Comparison of ENCODE assay signal across 8 mouse cellular contexts in the genomic region with DNA sequence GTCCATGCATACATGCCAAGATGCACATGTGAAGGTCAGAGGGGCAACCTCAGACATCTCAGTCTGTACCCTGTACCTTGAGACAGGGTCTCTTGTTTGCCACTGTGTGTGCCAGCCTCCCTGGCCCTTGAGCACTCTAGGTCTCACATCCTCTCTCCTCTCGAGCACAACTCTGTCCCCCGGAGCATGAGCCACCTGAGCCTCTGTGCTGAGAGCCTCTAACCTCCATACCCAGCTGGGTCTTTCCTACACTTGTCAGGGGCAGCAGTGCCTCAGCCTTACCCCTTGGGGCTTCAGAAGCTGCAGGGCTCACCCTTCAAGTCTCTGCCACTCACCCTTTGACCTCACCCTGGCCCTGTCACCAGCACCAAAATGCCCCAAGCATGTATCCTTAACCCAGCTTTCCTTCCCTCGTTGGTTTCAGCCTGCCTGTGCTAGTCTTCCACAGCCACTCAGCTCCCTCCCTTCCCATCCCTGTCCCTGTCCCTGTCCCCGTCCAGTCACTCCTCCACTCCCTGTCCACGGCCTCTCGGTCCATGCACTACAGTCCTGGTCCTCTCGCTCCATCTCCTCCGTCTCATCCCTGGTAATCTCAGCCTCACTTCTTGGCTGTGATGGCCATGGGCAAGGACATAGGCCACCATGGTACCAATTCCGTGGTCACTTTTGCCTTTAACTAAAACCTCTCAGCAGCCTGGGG. TPM values are rescaled to one million over a fixed set of nuclear protein-coding genes. Genes with fewer than 3 reads are reported as not detected.
DNase-seq lines count a peak whose midpoint lies in the region; ATAC-seq and TF ChIP-seq lines count a peak whose summit lies in the region.

No protein-coding gene starts in this region.

- no peak for TF ChIP-seq CTCF in gastrocnemius, adult 2 months (IDR thresholded peaks at IDR 0.05)
- no peak for TF ChIP-seq CTCF in liver, adult 2 months (IDR thresholded peaks at IDR 0.05; ENCODE audit: low read depth, low read length)

- H3K4me1 ChIP-seq in midbrain, embryonic 12.5 days, result peaks cover 33% of the 10 kb centered on the region
- peaks cover 27% of the 10 kb centered on the region for H3K4me1 ChIP-seq in midbrain, embryonic 15.5 days
- peaks cover 37% of the 10 kb centered on the region for H3K4me1 ChIP-seq in liver, adult 2 months (ENCODE audit: control insufficient read depth, insufficient read depth, low read length)
- peaks cover 33% of the 10 kb centered on the region for H3K4me1 ChIP-seq in stomach, embryonic 15.5 days

- peak overlapping the region; percentile 79 for H3K4me3 ChIP-seq in gastrocnemius, adult 2 months
- H3K4me3 ChIP-seq in midbrain, embryonic 12.5 days, result no peak overlapping the region
- H3K4me3 ChIP-seq in midbrain, embryonic 15.5 days, result no peak overlapping the region
- H3K4me3 ChIP-seq in liver, adult 2 months (ENCODE audit: insufficient read depth, low read depth, low read length), result no peak overlapping the region
- peak overlapping the region; percentile 62; the same call in 1 of the 2 replicates for H3K4me3 ChIP-seq in stomach, embryonic 15.5 days (replicated peaks)

- WGBS in midbrain, embryonic 12.5 days, result 84% methylated on average over 9 of the region's 9 CpGs
- WGBS in midbrain, embryonic 15.5 days, result 82% methylated on average over 9 of the region's 9 CpGs
- 81% methylated on average over 9 of the region's 9 CpGs for WGBS in liver, adult 2 months
- 75% methylated on average over 9 of the region's 9 CpGs for WGBS in stomach, embryonic 15.5 days

- no peaks in the 10 kb centered on the region for H3K9me3 ChIP-seq in midbrain, embryonic 12.5 days
- no peaks in the 10 kb centered on the region for H3K9me3 ChIP-seq in midbrain, embryonic 15.5 days
- H3K9me3 ChIP-seq in stomach, embryonic 15.5 days, result no peaks in the 10 kb centered on the region

- intact Hi-C loops in gastrocnemius, adult 2 months (cut with DNase I), result no loop called here

- peaks cover 8% of the 10 kb centered on the region; the same call in 1 of the 2 replicates for H3K79me2 ChIP-seq in liver, adult 2 months (ENCODE audit: control insufficient read depth, insufficient read depth, low read length)

- no peak for TF ChIP-seq POLR2A in liver, adult 2 months (IDR thresholded peaks at IDR 0.05; ENCODE audit: extremely low read depth, insufficient read depth, low read length)

- H3K27ac ChIP-seq in gastrocnemius, adult 2 months, result peak overlapping the region; percentile 99; the same call in 1 of the 2 replicates
- H3K27ac ChIP-seq in midbrain, embryonic 12.5 days (replicated peaks), result no peak overlapping the region
- H3K27ac ChIP-seq in midbrain, embryonic 15.5 days, result no peak overlapping the region
- H3K27ac ChIP-seq in liver, adult 2 months (replicated peaks; ENCODE audit: insufficient read depth, low read depth, low read length), result no peak overlapping the region
- no peak overlapping the region for H3K27ac ChIP-seq in stomach, embryonic 15.5 days

- H3K36me3 ChIP-seq in midbrain, embryonic 12.5 days, result peaks cover 36% of the 10 kb centered on the region
- peaks cover 11% of the 10 kb centered on the region; the same call in 1 of the 2 replicates for H3K36me3 ChIP-seq in midbrain, embryonic 15.5 days (replicated peaks)
- H3K36me3 ChIP-seq in liver, adult 2 months (ENCODE audit: control insufficient read depth, insufficient read depth, low read length), result peaks cover 10% of the 10 kb centered on the region; the same call in 1 of the 2 replicates
- peaks cover 27% of the 10 kb centered on the region for H3K36me3 ChIP-seq in stomach, embryonic 15.5 days

- no peak overlapping the region for H3K9ac ChIP-seq in midbrain, embryonic 12.5 days (replicated peaks)
- H3K9ac ChIP-seq in midbrain, embryonic 15.5 days, result no peak overlapping the region
- peak overlapping the region; percentile 7 for H3K9ac ChIP-seq in liver, adult 2 months (ENCODE audit: low read depth, low read length)
- no peak overlapping the region for H3K9ac ChIP-seq in stomach, embryonic 15.5 days

- peak overlapping the region; percentile 78; the same call in 1 of the 2 replicates for H3K4me2 ChIP-seq in midbrain, embryonic 12.5 days (replicated peaks)
- H3K4me2 ChIP-seq in midbrain, embryonic 15.5 days, result no peak overlapping the region
- H3K4me2 ChIP-seq in stomach, embryonic 15.5 days, result peak overlapping the region; percentile 82

- no peak for ATAC-seq in midbrain, embryonic 12.5 days (ENCODE audit: low FRiP score, low read depth)
- ATAC-seq in midbrain, embryonic 15.5 days (replicated peaks), result no peak
- no peak for ATAC-seq in stomach, embryonic 15.5 days (ENCODE audit: insufficient read depth, low FRiP score, low read depth)

- H3K27me3 ChIP-seq in midbrain, embryonic 12.5 days, result peaks cover 31% of the 10 kb centered on the region; the same call in 1 of the 2 replicates
- H3K27me3 ChIP-seq in midbrain, embryonic 15.5 days (replicated peaks), result no peaks in the 10 kb centered on the region
- no peaks in the 10 kb centered on the region for H3K27me3 ChIP-seq in liver, adult 2 months (ENCODE audit: control insufficient read depth, insufficient read depth, low read length)
- no peaks in the 10 kb centered on the region for H3K27me3 ChIP-seq in stomach, embryonic 15.5 days (replicated peaks)

- no peak for DNase-seq in gastrocnemius, adult 2 months
- DNase-seq in gastrocnemius, postnatal 25 days, result no peak
- DNase-seq in liver, adult 2 months (ENCODE audit: extremely low read depth, low read depth, low spot score), result no peak
- DNase-seq in adrenal gland, postnatal 10 days, result no peak
- DNase-seq in c-Kit-positive CD71-positive TER-119-positive erythroid progenitor cells, embryonic 14.5 days (ENCODE audit: low spot score), result no peak

RNA-seq across cellular contexts. Expression of a gene that starts 1.7 kb away (rescaled TPM):
- 1 to 10 TPM; 4.2 to 6.6 TPM for total RNA-seq in gastrocnemius, adult 2 months (2021)
- 1 to 10 TPM; 5.1 to 5.4 TPM for total RNA-seq in gastrocnemius, postnatal 25 days (2021)
- 1.3 and 1.7 TPM in 2 replicates for polyA plus RNA-seq in midbrain, embryonic 12.5 days (2016; fragmentation: Nextera tagmentation; extraction: Ambion mirVana)
- 2.7 and 3.1 TPM in 2 replicates for polyA plus RNA-seq in midbrain, embryonic 15.5 days (2015; fragmentation: Nextera tagmentation; extraction: Ambion mirVana)
- 3.9 and 5.8 TPM in 2 replicates for total RNA-seq in liver, adult 2 months (2014; rRNA removed)
- polyA plus RNA-seq in liver, adult 2 months (2012; rRNA removed), result 7.7 and 8.3 TPM in 2 replicates
- 5.7 and 6.5 TPM in 2 replicates for polyA plus RNA-seq in stomach, embryonic 15.5 days (2015; fragmentation: Nextera tagmentation; extraction: Ambion mirVana)
- 1 to 10 TPM; 6.3 to 8.1 TPM for total RNA-seq in adrenal gland, postnatal 10 days (2021)

RNA-seq across cellular contexts. Expression of a gene that starts 2.2 kb away (rescaled TPM):
- 10 to 100 TPM in 1 of 2 experiments, 1 to 10 TPM in 1; 6.0 to 12.2 TPM for total RNA-seq in gastrocnemius, adult 2 months (2021)
- 10 to 100 TPM in 1 of 2 experiments, 1 to 10 TPM in 1; 7.9 to 14.5 TPM for total RNA-seq in gastrocnemius, postnatal 25 days (2021)
- polyA plus RNA-seq in midbrain, embryonic 12.5 days (2016; fragmentation: Nextera tagmentation; extraction: Ambion mirVana), result 4.0 and 4.7 TPM in 2 replicates
- 10.5 and 12.2 TPM in 2 replicates for polyA plus RNA-seq in midbrain, embryonic 15.5 days (2015; fragmentation: Nextera tagmentation; extraction: Ambion mirVana)
- total RNA-seq in liver, adult 2 months (2014; rRNA removed), result 2.9 and 6.6 TPM in 2 replicates
- 4.2 and 4.6 TPM in 2 replicates for polyA plus RNA-seq in liver, adult 2 months (2012; rRNA removed)
- polyA plus RNA-seq in stomach, embryonic 15.5 days (2015; fragmentation: Nextera tagmentation; extraction: Ambion mirVana), result 27.6 and 30.9 TPM in 2 replicates
- 10 to 100 TPM; 23.2 to 24.5 TPM for total RNA-seq in adrenal gland, postnatal 10 days (2021)

RNA-seq across cellular contexts. Expression of a gene that starts 9.4 kb away (rescaled TPM):
- total RNA-seq in gastrocnemius, adult 2 months (2021), result 10 to 100 TPM; 47.5 to 61.5 TPM
- total RNA-seq in gastrocnemius, postnatal 25 days (2021), result 10 to 100 TPM; 48.7 to 50.8 TPM
- polyA plus RNA-seq in midbrain, embryonic 12.5 days (2016; fragmentation: Nextera tagmentation; extraction: Ambion mirVana), result 82.3 and 84.4 TPM in 2 replicates
- polyA plus RNA-seq in midbrain, embryonic 15.5 days (2015; fragmentation: Nextera tagmentation; extraction: Ambion mirVana), result 81.7 and 85.1 TPM in 2 replicates
- total RNA-seq in liver, adult 2 months (2014; rRNA removed), result 26.4 and 40.2 TPM in 2 replicates
- 63.7 and 77.7 TPM in 2 replicates for polyA plus RNA-seq in liver, adult 2 months (2012; rRNA removed)
- 94.8 and 102 TPM in 2 replicates for polyA plus RNA-seq in stomach, embryonic 15.5 days (2015; fragmentation: Nextera tagmentation; extraction: Ambion mirVana)
- 10 to 100 TPM; 86.8 to 94.1 TPM for total RNA-seq in adrenal gland, postnatal 10 days (2021)

RNA-seq across cellular contexts. Expression of a gene that starts 38.7 kb away (rescaled TPM):
- 10 to 100 TPM; 10.5 to 11.5 TPM for total RNA-seq in gastrocnemius, adult 2 months (2021)
- 10 to 100 TPM in 1 of 2 experiments, 1 to 10 TPM in 1; 8.8 to 11.4 TPM for total RNA-seq in gastrocnemius, postnatal 25 days (2021)
- 80.2 and 85.9 TPM in 2 replicates for polyA plus RNA-seq in midbrain, embryonic 12.5 days (2016; fragmentation: Nextera tagmentation; extraction: Ambion mirVana)
- 69.2 and 78.4 TPM in 2 replicates for polyA plus RNA-seq in midbrain, embryonic 15.5 days (2015; fragmentation: Nextera tagmentation; extraction: Ambion mirVana)
- 5.6 and 9.0 TPM in 2 replicates for total RNA-seq in liver, adult 2 months (2014; rRNA removed)
- polyA plus RNA-seq in liver, adult 2 months (2012; rRNA removed), result 3.6 and 4.5 TPM in 2 replicates
- polyA plus RNA-seq in stomach, embryonic 15.5 days (2015; fragmentation: Nextera tagmentation; extraction: Ambion mirVana), result 26.8 and 31.8 TPM in 2 replicates
- 10 to 100 TPM; 26.5 to 34.4 TPM for total RNA-seq in adrenal gland, postnatal 10 days (2021)

RNA-seq across cellular contexts. Expression of a gene that starts 42.4 kb away (rescaled TPM):
- total RNA-seq in gastrocnemius, adult 2 months (2021), result 10 to 100 TPM; 77.2 to 81.8 TPM
- 10 to 100 TPM; 58.1 to 64.4 TPM for total RNA-seq in gastrocnemius, postnatal 25 days (2021)
- 92.4 and 102 TPM in 2 replicates for polyA plus RNA-seq in midbrain, embryonic 12.5 days (2016; fragmentation: Nextera tagmentation; extraction: Ambion mirVana)
- polyA plus RNA-seq in midbrain, embryonic 15.5 days (2015; fragmentation: Nextera tagmentation; extraction: Ambion mirVana), result 165 and 173 TPM in 2 replicates
- total RNA-seq in liver, adult 2 months (2014; rRNA removed), result 14.8 and 24.8 TPM in 2 replicates
- 166 and 179 TPM in 2 replicates for polyA plus RNA-seq in liver, adult 2 months (2012; rRNA removed)
- 70.4 and 77.6 TPM in 2 replicates for polyA plus RNA-seq in stomach, embryonic 15.5 days (2015; fragmentation: Nextera tagmentation; extraction: Ambion mirVana)
- total RNA-seq in adrenal gland, postnatal 10 days (2021), result 100 to 1,000 TPM; 103 to 110 TPM

Comparison
In these comparisons a context has a peak if more than half of its experiments do, and no peak if none do; other contexts are left out.
1. H3K4me3 ChIP-seq: peak in gastrocnemius, adult 2 months (single experiment) and stomach, embryonic 15.5 days (single experiment); none in midbrain, embryonic 12.5 days (single experiment), midbrain, embryonic 15.5 days (single experiment) and liver, adult 2 months (single experiment).